Mouse (Mus musculus) c-Kit-negative CD71-positive TER-119-positive erythroid progenitor cells, embryonic 14.5 days (primary cell): ENCODE data around the gene Oasl2.
A peak's percentile ranks its signal among the peaks of the same experiment; 100 is the strongest.
"Not testable (repeated sequence)": the region's sequence is repeated elsewhere in the genome, so short reads cannot be mapped to it uniquely, and the experiment has no call there.

ENCODE experiments used
- DNase-seq: peaks from one replicate; pipeline ENCODE4 v3.0.0-alpha.2; 2013; ENCODE audit warnings: low read depth, low spot score

Gene Oasl2

GRCm38 (mm10) chr5:114915854-114916253, 19.1 kb downstream of the Oasl2 start:
- DNase-seq = no peak

DNA sequence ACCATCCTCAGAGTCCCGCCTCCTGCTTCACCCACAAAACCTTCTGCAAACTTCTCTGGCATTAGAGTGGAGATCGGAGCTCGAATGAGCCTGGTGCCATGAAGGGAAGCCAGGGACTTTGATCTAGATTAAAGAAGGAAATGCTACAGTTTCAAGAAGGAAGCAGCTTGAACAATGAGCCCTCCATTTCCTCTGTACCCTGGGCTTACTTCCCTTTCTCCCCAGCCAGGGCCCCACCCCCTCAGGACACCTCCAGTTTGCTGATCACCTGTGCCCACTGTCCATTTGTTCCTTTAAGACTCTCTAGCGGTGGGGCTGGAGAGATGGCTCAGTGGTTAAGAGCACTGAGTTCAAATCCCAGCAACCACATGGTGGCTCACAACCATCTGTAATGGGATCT, 20.0 kb downstream of the Oasl2 start:
- no peak for DNase-seq

- DNase-seq = not testable (repeated sequence)
Measured at GRCm38 (mm10) chr5:114917357-114917756, 20.6 kb downstream of the Oasl2 start.

GRCm38 (mm10) chr5:114921551-114922365, 25.0 kb downstream of the Oasl2 start:
- DNase-seq = no peak

DNA sequence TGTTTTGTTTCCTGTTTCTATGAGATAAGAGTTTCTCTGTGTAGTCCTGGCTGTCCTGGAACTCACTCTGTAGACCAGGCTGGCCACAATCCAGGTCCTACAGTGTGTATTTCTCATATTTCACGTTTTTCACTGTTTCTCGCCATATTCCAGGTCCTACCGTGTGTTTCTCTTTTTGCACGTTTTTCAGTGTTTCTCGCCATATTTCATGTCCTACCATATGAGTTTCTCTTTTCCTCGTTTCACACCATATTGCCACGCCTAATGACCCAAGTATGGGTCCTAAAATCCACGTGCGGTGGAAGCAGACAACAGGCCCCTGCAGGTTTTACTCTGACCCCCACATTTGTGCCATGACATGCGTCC, 25.6 kb downstream of the Oasl2 start:
- DNase-seq = peak; percentile 19

- no peak for DNase-seq
Measured at GRCm38 (mm10) chr5:114922998-114923473, 26.3 kb downstream of the Oasl2 start, which contains the start of gene Oasl1. Oasl1 (plus strand) TSS chr5:114923240.

DNA sequence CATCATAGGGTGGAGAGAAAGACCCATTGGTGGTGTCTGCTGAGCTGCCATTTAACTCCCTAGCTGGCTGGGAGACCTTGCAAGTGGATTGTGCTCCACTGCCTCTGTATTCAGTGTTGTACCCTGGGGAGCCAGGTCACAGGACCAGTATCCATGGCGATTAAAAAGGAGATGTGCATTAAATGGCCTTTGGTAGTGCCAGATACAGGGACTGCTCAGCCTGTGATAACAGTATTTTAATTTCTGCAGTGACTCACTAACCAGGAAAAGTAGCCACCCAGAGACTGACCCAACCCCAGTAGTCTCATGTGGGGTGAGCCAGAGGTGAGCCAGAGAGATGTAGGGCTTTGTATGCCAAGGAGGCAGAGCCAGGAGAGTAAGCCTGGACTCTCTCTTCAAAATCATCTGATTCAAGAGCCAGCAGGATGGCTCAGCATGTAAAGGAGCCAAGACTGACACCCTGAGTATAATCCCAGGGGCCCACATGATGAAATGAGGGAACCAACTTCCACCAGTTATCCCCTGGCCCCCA, 29.5 kb downstream of the Oasl2 start:
- no peak for DNase-seq

- DNase-seq = no peak
Measured at GRCm38 (mm10) chr5:114926753-114927152, 30.0 kb downstream of the Oasl2 start.

DNA sequence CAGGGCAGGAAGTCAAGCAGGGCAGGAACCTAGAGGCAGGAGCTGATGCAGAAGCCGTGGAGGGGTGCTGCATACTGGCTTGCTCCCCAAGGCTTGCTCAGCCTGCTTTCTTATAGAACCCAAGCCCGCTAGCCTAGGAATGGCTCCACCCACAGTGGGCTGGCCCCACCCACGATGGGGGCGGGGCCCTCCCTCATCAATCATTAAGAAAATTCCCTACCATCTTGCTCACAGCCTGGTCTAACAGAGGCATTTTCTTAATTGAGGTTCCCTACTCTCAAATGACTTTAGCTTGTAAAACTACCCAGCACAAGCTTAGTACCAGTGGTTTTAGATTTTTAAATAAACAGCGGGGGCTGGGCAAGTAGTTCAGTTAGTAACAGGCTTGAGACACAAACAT, 34.9 kb downstream of the Oasl2 start:
- no peak for DNase-seq

DNA sequence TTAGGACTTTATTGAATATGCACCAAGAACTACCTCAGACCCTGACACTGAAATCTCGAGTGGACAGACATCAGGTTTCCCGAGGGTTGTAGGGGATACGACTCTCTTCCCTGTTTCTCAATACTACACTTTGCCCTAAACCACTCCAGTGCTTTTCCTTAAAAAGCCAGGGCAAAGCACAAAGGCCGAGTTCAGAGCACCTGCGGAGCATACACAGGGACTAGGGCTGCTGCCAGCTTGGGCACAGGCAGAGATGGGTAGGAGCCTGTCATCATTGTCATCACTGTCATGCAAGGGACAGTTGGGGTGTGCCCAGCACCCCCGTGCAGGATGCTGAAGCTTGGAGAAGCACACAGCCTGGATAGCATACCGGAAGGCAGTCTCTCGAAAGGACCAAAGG, 36.5 kb downstream of the Oasl2 start:
- DNase-seq = no peak

DNA sequence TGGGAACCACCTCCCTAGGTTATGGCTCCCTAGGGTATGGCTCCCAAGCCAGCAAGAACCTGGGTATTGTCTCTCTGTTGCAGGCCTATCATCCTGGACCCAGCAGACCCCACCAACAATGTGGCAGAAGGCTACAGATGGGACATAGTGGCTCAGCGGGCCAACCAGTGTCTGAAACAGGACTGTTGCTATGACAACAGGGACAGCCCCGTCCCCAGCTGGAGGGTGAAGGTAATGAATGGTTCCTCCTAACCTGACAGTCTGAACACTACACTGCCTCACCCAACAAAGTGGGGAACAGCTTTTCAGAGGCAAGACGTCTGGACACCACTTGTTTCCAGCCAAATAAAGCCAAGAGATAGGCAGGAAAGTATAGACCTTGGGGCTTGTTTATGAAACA, 39.1 kb downstream of the Oasl2 start:
- DNase-seq = no peak

- not testable (repeated sequence) for DNase-seq
Measured at GRCm38 (mm10) chr5:114941138-114941537, 44.4 kb downstream of the Oasl2 start.

DNA sequence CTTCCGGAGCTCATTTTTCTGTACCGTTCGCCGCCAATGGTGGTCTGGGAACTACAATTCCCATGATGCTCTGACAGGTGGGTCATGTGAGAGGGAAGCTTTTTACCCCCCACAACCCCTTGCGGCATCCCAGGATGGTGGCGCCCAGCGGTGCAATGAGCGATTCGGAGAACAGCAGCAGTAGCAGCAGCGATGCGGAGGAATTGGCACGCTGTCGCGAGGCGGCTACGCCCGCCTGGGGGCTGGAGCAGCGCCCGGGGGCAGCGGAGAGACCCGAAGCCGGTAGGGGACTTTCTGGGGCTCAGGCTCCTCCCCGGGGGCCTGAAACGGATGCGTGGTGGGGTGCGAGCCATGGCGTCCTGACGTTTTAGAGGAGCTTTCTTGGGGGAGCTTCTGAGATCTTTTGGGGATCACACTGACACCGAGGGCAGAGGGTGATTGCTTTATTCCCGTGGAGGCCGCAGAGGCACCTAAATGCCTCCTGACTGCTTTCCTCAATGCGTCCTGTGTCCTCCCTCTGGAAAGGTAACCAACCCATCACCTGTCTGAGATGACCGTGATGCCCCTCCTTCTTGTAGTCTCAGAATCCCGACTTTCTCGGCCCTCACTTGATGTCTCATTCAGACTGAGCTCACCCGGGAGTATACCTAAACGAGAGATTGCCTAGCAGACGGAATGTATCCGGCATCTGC, 45.5 kb downstream of the Oasl2 start, which contains the start of gene 2210016L21Rik:
TSS of gene 2210016L21Rik (plus strand) at position 85 of the 692 bp plus-strand sequence.
- peak; percentile 71 for DNase-seq

DNA sequence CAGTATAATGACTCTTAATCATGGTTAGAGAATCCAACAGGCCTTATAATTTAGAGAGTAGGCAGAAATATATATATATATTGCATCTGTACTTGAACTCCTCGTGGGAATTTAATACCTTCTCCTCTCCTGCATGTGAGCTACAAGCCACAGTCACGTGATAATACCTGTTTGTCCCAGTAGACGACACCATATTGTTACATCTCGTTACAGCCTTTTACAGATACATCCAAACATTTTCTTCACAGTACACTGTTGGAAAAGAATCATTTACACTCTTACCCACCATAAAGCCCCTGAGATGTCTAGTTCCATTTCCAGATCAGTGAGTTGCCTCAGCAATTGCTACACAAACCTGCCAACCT, 46.0 kb downstream of the Oasl2 start:
- no peak for DNase-seq

GRCm38 (mm10) chr5:114945072-114945471, 48.3 kb downstream of the Oasl2 start:
- no peak for DNase-seq

DNA sequence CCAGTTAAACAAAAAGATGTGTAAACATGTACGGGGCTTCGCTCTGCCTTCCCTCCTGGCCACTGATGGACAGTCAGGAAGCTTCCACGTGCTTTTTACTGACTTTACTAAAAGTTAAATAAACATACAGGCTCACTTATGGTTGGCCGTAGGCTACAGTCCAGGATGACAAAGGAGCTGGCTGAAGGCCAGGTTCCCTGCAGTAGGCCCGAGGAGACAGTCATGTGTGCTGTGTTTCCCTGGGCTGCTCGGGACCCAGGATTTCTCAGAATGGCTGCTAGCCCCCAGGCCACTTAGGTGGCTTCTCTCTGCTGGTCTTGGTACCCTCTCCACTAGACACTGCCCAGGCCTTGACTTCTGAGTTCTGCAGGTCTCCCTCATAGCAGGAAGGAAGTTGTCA, 52.2 kb downstream of the Oasl2 start:
- no peak for DNase-seq

- no peak for DNase-seq
Measured at GRCm38 (mm10) chr5:114949316-114949715, 52.6 kb downstream of the Oasl2 start.

- no peak for DNase-seq
Measured at GRCm38 (mm10) chr5:114949812-114950211, 53.1 kb downstream of the Oasl2 start.

DNA sequence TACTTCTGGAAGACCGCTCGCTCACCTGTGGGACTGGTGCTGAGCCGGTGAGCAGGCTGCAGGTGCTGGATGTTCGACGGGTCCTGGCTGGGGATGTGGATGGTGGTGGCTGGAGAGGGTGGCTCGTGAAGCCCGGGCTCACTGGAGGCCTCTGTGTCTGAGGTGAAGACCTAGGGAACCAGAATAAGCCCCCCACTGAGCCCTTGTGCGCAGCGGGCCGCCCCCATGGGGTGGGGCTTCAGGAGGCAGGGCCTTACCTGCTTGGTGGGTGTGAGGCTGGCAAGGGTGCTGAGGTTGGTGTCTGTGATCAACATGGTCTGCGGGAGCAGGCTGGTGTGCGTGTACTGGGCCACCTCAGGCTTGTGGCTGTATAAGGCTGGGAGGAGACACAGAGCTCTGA, 53.9 kb downstream of the Oasl2 start:
- DNase-seq = no peak

DNA sequence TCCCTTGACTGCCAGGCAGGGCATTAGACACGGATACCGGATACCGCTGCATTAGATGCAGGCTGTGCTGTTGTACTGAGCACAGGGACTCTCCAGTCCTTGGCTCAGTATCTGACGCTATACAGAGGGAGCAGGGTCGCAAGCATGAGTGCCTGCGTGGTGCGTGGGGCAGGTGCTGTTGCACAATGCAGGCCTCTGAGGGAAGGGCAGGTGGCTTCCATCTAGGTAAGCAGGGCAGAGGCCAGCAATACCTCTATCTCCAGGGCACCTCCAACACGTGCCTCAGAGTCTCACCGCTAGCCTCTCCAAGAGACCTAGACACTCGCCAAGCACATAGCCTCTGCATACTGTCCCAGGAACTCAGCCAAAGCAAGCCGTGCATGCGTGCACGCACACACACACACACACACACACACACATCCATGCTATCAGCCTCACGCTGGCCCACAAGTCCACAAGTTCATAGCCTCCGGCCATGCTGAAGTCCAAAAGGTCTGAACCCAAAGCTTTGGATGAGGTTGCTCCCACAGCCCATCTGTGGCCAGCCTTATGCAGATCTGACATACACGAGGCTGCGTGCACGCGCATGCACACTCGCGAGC, 54.6 kb downstream of the Oasl2 start:
- no peak for DNase-seq

GRCm38 (mm10) chr5:114953326-114953725, 56.6 kb downstream of the Oasl2 start:
- DNase-seq = no peak

DNA sequence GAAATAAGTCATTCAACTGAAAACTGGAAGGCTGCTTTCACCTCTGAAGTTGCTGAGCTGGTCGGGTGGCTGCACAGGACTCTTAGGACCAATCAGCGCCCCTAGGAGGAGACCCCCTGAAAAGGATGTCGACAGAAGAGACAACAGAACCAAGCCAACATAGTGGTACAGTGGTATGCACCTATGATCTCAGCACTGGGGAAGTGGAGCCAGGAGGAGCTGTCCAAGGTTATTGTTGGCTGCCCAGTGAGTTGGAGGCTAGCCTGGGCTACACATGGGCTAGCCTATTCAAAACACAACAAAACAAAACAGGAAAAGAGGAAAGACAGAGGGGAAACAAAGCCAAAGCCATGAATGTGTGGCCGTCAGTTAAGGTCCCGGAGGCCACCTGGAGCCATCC, 61.3 kb downstream of the Oasl2 start:
- no peak for DNase-seq
